Mouse (Mus musculus) stomach, embryonic 16.5 days (tissue): ENCODE data around the gene Tbx4. TPM values are rescaled to one million over a fixed set of nuclear protein-coding genes. Genes with fewer than 3 reads are reported as not detected.

Source experiments
- ATAC-seq: fragments of 200-750 bp; cut with Nextera tagmentation; 2 replicates; pipeline ENCODE4 v1.8.0; 2017; ENCODE audit warnings: moderate number of reproducible peaks, moderate TSS enrichment; ENCODE audit not compliant: insufficient read depth, low FRiP score
- H3K27ac ChIP-seq: fragments of 300-500 bp; sonication (generic); 2 replicates; pipeline ENCODE4 v1.5.1; 2014; ENCODE audit warnings: low read length
- H3K27me3 ChIP-seq: fragments of 300-500 bp; sonication (generic); 2 replicates; pipeline ENCODE4 v1.6.1; 2014; ENCODE audit warnings: low read length, control low read depth, mixed read lengths; ENCODE audit not compliant: control insufficient read depth, insufficient read depth
- H3K36me3 ChIP-seq: fragments of 300-500 bp; sonication (generic); 2 replicates; pipeline ENCODE4 v1.6.1; 2014; ENCODE audit warnings: low read length; ENCODE audit not compliant: control insufficient read depth, insufficient read depth
- H3K4me1 ChIP-seq: fragments of 300-500 bp; sonication (generic); 2 replicates; pipeline ENCODE4 v1.6.1; 2014; ENCODE audit warnings: low read length, control low read depth, mixed read lengths; ENCODE audit not compliant: control insufficient read depth, insufficient read depth
- H3K4me2 ChIP-seq: fragments of 300-500 bp; sonication (generic); 2 replicates; pipeline ENCODE4 v1.6.1; 2014; ENCODE audit warnings: low read depth, low read length, mixed read lengths
- H3K4me3 ChIP-seq: fragments of 300-500 bp; sonication (generic); replicated peaks from 2 replicates; pipeline ENCODE4 v1.5.1; 2014; ENCODE audit warnings: mild to moderate bottlenecking, low read length
- H3K9ac ChIP-seq: fragments of 300-500 bp; sonication (generic); 2 replicates; pipeline ENCODE4 v1.6.1; 2014; ENCODE audit warnings: low read length
- H3K9me3 ChIP-seq: fragments of 300-500 bp; sonication (generic); replicated peaks from 2 replicates; pipeline ENCODE4 v1.6.1; 2016; ENCODE audit warnings: low read length, control low read depth; ENCODE audit not compliant: control insufficient read depth
- WGBS: fragments of 180-500 bp; shearing (Covaris S2); extraction: QIAGEN DNeasy Blood & Tissue Kit; methylation state at CpG from one replicate; pipeline ENCODE4 v1.1.7; 2014; 5-methylcytosine and 5-hydroxymethylcytosine counted together
- polyA plus RNA-seq: library from polyadenylated mRNA; unstranded; fragments of >200 nt; fragmentation: Nextera tagmentation; extraction: Ambion mirVana; gene quantifications from 2 replicates; pipeline ENCODE4 v1.2.1, GENCODE M21; 2015

Gene Tbx4
- polyA plus RNA-seq, 1 experiment from 2014 or later: 0.17 TPM

DNA sequence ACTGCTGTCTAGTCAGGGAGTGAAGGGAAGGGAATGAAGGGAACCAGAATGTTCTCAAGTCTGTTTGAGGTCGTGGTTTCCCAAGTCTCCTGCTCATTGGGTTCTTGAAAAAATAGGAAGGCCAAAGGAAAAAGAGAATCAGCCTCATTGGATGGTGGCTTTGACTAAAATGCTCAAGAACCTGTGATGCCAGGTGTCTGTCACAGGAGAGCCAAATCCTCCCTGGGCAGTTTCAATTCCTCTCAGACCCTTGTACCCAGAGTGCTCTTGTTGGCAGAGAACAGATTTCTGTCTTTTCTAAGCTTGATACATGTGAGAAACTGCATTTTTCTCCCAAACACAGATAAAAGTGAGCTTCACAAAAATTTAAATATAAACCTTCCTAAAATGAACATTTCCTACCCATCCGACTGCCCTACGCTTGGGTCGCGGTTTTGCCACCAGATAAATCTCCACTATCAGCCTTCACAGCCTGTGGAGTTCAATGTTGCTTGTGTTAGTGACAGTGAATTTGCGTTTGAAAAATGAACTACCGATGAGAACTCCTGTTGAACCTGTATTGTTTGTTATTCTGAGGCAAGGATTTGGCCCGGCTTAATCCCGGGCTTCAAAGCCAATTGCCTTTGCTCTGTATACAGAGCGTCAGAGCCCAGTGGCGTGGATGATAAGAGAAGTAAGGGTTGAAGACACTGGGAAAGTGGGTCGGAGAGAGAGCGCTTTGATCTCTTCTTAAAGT lies 7.3 kb downstream of the Tbx4 start:
- Histone ChIP-seq H3K9ac (no peak overlapping the region), H3K27me3 (peaks cover 91% of the 10 kb centered on the region), H3K27ac (no peak overlapping the region), H3K4me2 (no peak overlapping the region), H3K36me3 (no peaks in the 10 kb centered on the region), H3K9me3 (no peaks in the 10 kb centered on the region), H3K4me1 (no peaks in the 10 kb centered on the region), H3K4me3 (no peak overlapping the region)
- no peak for ATAC-seq
- 5% methylated on average over 13 of the region's 13 CpGs for WGBS

GRCm38 (mm10) chr11:85894136-85894530 lies 7.9 kb downstream of the Tbx4 start:
- Histone ChIP-seq H3K4me3 (no peak overlapping the region), H3K4me1 (no peaks in the 10 kb centered on the region), H3K9ac (no peak overlapping the region), H3K9me3 (no peaks in the 10 kb centered on the region), H3K27me3 (peaks cover 87% of the 10 kb centered on the region), H3K36me3 (no peaks in the 10 kb centered on the region), H3K27ac (no peak overlapping the region), H3K4me2 (no peak overlapping the region)
- ATAC-seq: no peak
- 11% methylated on average over 3 of the region's 3 CpGs for WGBS

GRCm38 (mm10) chr11:85894731-85895545 lies 8.7 kb downstream of the Tbx4 start:
- no peaks in the 10 kb centered on the region for H3K36me3 ChIP-seq
- WGBS: 4% methylated on average over 43 of the region's 43 CpGs
- H3K4me3 ChIP-seq: peak overlapping the region; percentile 37
- ATAC-seq: no peak
- H3K9ac ChIP-seq: 0 out of 2 replicates have a peak overlapping the region, but pooled peaks have one; percentile 31
- H3K27me3 ChIP-seq: peaks cover 80% of the 10 kb centered on the region
- no peaks in the 10 kb centered on the region for H3K9me3 ChIP-seq
- H3K4me1 ChIP-seq: no peaks in the 10 kb centered on the region
- H3K4me2 ChIP-seq: peak overlapping the region; percentile 53
- H3K27ac ChIP-seq: no peak overlapping the region

DNA sequence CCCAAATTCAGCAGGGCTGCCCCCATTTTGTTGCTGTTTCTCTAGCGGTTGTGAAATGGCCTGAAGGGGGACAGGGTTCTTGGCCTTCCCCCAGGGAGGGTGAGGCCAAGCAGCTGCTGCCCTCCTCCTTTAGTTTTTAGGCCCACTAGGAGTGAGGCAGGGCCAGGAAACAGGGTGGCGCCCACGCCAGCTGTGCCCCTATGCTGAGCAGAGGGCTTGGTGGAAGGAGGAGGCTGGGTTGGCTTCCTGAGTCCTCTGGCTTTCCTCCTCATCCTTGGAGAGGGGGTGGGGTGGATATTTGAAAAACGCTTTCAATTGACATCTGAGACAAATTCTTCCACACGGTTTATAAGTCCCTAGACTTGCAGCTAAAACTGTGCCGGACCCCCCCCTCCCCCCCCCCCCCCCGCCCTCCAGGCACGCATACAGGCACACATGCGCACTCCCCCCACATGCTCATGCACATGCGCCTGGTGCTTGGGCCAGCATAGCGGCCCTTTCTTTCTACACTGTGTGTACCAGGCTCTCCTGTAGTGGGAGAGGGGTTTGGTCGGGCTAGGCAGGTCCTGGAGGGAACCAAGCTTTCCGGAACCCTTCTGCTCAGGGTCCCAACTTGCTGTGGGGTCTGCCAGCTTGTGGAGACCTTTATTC lies 10.2 kb downstream of the Tbx4 start:
- Histone ChIP-seq H3K4me3 (no peak overlapping the region), H3K4me2 (no peak overlapping the region), H3K27ac (no peak overlapping the region), H3K9ac (no peak overlapping the region), H3K4me1 (no peaks in the 10 kb centered on the region), H3K36me3 (no peaks in the 10 kb centered on the region), H3K9me3 (no peaks in the 10 kb centered on the region), H3K27me3 (peaks cover 72% of the 10 kb centered on the region)
- 38% methylated on average over 12 of the region's 13 CpGs for WGBS
- no peak for ATAC-seq

DNA sequence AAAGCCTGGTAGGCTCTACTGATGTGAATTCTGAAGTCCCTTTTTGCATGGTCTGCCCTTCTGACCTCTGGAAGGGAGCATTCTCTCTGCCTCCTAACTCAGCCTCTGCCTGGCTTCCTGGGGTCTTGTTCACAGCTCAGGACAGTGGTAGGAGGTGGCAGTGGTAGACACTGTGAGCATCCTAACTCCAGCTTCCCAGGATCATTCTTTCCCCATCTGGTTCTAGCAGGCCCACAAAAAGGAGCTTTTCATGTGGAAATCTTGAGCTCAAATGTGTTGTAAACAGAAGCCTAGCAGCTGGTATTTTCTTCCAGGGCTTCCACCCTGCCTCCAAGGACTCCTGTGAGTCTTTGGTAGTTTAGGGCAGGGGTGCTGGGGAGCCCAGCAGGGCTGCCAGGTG lies 14.1 kb downstream of the Tbx4 start:
- H3K9ac ChIP-seq: no peak overlapping the region
- H3K4me3 ChIP-seq: no peak overlapping the region
- H3K4me1 ChIP-seq: no peaks in the 10 kb centered on the region
- peaks cover 38% of the 10 kb centered on the region for H3K27me3 ChIP-seq
- no peaks in the 10 kb centered on the region for H3K36me3 ChIP-seq
- H3K27ac ChIP-seq: no peak overlapping the region
- H3K9me3 ChIP-seq: no peaks in the 10 kb centered on the region
- ATAC-seq: no peak
- H3K4me2 ChIP-seq: no peak overlapping the region

DNA sequence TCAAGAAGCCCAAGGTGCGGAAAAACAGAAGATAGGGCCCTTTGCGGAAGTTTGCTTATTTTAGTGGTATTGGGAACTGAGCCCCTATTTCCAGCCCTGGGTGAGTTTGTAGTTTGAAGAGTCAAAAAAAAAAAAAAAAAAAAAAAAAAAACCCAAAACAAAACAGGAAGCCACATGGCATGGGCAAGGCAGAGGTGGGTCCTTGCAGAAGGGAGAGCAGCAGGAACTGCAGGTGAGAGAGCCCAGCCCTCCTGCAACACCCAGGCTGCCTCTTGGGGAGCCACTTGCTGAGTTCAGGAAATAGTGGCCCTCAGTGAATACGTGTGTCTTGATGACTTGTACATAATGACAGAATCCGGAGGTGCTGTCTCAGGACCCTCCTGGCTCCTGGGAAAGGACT lies 23.3 kb downstream of the Tbx4 start:
- H3K4me3 ChIP-seq: no peak overlapping the region
- H3K4me1 ChIP-seq: 0 out of 2 replicates have a peak, but pooled peaks cover 6% of the 10 kb centered on the region
- no peak overlapping the region for H3K9ac ChIP-seq
- H3K36me3 ChIP-seq: no peaks in the 10 kb centered on the region
- H3K4me2 ChIP-seq: no peak overlapping the region
- H3K27ac ChIP-seq: no peak overlapping the region
- no peaks in the 10 kb centered on the region for H3K9me3 ChIP-seq
- no peak for ATAC-seq
- 61% methylated on average over 4 of the region's 4 CpGs for WGBS
- no peaks in the 10 kb centered on the region for H3K27me3 ChIP-seq

- H3K27me3 ChIP-seq: no peaks in the 10 kb centered on the region
- H3K36me3 ChIP-seq: no peaks in the 10 kb centered on the region
- no peak overlapping the region for H3K27ac ChIP-seq
- H3K4me2 ChIP-seq: no peak overlapping the region
- H3K9me3 ChIP-seq: no peaks in the 10 kb centered on the region
- H3K9ac ChIP-seq: no peak overlapping the region
- H3K4me3 ChIP-seq: no peak overlapping the region
- no peak for ATAC-seq
- 0 out of 2 replicates have a peak, but pooled peaks cover 6% of the 10 kb centered on the region for H3K4me1 ChIP-seq
- WGBS: 23% methylated on average over 10 of the region's 10 CpGs
Measured at GRCm38 (mm10) chr11:85910133-85910532, 23.9 kb downstream of the Tbx4 start.

DNA sequence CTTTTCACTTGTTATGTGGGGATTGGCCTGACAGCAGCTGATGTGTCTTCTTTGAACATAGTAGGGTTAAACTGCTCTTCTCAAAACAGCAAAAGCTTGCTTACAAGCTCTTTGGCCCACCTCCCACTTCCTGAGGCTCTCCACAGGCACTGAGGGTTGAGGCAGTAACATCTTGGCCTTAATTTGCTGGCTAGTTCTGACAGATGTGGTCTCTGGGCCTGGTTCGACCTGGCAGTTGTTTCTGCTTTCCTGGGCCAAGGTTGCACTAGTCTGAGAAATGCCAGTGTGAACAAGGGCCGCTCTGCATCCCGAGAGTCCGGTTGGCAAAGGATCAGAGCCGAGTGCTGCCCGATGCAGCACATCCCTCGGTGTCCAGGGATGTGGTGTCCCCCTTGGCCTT lies 27.3 kb downstream of the Tbx4 start:
- 0 out of 2 replicates have a peak, but pooled peaks cover 6% of the 10 kb centered on the region for H3K4me1 ChIP-seq
- 87% methylated on average over 7 of the region's 7 CpGs for WGBS
- 0 out of 2 replicates have a peak, but pooled peaks cover 1% of the 10 kb centered on the region for H3K27me3 ChIP-seq
- H3K9ac ChIP-seq: no peak overlapping the region
- ATAC-seq: no peak
- H3K27ac ChIP-seq: no peak overlapping the region
- no peak overlapping the region for H3K4me3 ChIP-seq
- no peaks in the 10 kb centered on the region for H3K9me3 ChIP-seq
- H3K36me3 ChIP-seq: no peaks in the 10 kb centered on the region
- no peak overlapping the region for H3K4me2 ChIP-seq
